Mouse (Mus musculus) CD4-positive, CD25-positive, alpha-beta regulatory T cell, adult 2 months (primary cell): ENCODE measurements around the gene Dhrs7.
A peak's percentile ranks its signal among the peaks of the same experiment; 100 is the strongest.

Experiments used
- DNase-seq: peaks from one replicate; pipeline ENCODE4 v3.0.0-alpha.2; 2012; ENCODE audit warnings: low read depth, low spot score

Gene Dhrs7

DNA sequence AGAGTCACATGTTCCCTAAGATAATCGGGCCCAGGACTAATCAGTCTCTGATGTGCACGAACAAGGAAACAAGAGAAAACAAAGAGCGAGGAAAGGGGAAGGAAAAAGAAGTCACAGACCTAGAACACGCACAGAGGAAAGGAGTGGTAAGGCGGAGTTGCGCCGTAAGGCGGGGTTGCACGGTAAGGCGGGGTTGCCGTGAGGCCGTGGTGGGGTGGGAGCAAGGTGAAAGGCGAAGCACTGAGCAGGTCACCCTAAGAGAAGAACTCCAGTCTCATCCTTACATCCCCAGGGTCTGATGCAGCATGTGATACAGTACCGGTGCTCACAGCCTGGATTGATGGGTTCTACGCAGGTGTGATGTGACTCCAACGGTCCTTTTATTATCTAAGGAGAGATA is 8.9 kb downstream of the Dhrs7 start:
- no peak for DNase-seq

DNA sequence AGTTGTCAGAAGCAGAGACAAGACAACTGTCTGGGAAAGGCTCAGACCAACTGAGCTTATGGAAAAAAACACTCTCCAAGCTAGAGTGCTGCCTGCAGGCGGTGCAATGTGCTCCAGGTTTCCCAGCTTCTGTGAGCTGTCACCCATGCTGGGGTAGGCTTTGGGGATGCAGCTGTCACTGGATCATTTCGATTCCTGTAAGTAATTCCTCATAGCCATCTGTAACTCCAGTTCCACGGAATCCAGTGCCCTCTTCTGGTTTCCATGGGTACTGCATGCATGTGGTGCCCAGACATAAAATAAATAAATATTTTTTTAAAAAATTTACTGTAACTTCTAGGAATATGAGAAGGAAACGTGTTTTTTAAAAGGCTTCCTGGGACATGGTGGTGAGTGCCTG is 10.0 kb downstream of the Dhrs7 start:
- peak; percentile 54 for DNase-seq

DNA sequence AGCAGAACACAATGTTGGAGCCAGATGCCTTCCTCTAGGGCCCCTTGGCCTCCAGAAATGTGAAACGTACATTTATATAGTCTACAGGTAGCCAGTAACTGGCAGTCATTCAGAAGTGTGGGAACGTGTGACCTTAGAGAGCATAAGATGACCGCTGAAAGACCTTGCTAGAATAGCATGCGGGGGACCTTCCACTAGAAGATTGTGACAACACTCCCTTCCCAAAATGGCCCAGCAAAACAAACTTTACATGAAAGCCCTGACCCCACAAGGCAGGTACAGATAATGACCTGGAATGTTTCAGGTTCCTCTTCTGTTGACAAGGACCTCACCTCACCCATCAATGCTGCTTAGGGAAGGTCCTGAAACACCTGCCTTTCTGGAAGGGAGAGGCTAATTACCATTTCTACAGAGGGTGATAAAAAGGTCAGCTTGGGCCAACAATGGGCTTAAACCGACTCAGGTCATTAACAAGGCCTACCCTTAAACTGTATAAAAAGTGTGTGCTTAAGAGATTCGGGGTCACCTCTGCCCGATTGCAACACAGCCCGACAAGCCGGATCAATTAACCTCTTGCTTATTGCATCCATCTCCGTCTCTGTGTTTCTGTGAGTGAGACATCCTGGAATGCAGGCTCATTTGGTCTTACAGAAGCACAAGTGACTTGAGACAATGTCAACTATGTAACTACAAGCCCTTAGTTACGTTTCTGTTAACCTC is 14.9 kb downstream of the Dhrs7 start, which contains the start of gene Gm4756:
Gm4756 (minus strand) TSS at position 51 of the 720 bp plus-strand sequence.
- DNase-seq: no peak

DNA sequence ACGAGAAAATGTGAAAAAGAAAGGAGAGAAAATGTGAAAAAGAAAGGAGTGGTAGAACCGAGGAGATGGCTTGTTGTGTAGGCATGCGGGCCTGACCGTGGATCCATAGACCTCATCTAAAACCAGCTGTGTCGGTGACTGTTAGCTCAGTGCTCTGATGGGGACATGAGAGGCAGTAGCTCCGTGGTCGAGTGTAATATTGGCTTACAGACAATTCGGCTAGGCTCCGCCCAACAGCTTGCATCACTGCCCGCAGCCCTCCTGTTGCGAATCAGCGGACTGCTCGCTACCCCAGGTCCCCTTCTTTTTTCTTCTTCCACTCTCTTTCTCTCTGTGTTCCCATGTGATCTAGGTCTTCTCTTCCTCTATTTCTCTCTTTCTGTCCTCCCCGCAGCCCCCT is 15.8 kb downstream of the Dhrs7 start:
- DNase-seq: no peak

DNA sequence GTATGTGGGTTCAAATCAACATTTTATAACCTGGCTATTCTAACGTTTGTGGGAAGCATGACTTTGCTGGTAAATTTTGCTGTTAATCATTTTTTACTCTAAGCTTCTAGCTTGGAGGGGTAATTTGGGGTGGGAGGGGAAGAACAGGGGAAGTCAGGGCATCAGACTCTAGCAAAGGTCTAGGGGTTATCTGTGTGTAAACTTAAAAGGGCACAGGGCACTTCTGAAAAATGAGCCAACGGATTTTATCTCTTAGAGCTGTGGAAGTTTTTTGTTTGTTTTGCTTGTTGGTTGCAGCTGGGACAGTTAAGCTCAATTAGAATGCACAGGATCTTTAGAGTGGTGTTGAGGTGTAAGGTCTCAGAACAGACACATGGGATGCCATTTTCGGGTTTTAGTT is 26.7 kb downstream of the Dhrs7 start:
- no peak for DNase-seq

DNA sequence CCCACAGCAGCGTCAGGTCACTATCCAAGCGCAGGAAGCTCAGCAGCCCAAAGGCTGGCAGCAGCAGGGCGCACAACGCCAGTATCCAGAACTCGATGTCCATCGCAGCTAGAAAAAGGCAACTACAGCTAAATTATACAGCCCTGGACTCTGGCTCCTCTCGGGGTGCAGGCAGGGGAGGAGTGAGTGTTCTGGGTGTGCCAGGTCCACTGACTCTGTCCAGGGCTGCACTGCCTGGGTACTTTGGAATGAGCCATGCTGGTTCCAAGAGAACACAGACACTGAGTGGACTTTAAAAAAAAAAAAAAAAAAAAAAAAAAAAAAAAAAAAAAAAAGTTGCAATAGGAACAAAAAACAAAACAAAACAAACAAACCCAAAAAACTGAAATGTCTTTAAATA is 36.0 kb downstream of the Dhrs7 start:
- no peak for DNase-seq

DNA sequence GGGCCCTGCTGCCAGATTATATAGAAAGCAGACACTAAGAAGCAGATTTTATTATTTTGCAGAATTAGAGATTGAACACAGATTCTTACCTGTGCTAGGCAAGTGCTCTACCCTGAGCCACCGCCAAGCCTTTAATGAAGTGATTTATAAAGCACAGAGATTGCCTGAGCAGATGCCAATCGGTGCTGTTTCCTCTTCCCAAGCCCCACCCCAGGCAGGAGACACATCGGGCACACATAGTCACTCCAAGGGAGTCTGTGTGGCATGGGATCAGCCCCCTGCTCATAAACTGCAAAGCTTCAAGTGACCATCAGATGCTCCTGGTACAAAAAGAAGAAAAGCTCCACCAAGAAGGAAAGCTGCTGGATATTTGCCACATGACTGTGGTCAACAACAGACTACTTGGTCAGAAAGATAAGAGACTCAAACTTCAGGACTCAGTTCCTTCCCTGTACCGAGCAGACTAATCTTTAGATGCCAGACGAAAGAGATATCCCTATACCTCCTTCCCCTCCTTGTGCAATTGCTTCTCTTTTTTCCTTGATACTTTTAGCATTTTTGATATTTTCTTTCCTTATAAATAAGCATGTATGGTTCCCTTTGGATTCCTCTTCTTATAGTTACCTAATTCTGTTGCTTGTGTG is 41.7 kb downstream of the Dhrs7 start:
- no peak for DNase-seq

DNA sequence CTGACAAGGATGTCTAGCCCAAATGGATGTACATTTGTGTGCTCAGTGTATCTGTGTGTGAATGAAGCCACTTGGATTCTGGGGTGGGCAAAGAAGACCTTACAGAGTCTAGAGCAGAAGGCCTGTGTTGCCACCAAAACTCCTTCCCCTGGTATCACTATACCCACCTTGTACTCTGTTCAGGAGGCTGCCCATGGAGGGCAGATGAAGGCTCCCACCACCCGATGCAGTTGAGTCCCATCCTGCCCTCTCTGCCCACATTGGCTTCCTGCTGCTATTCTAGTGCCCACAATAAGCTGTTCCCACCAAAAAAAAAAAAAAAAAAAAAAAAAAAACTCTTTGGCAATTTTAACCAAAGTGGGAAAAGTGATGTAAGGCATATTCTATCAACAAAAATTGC is 43.3 kb downstream of the Dhrs7 start:
- DNase-seq: no peak

DNA sequence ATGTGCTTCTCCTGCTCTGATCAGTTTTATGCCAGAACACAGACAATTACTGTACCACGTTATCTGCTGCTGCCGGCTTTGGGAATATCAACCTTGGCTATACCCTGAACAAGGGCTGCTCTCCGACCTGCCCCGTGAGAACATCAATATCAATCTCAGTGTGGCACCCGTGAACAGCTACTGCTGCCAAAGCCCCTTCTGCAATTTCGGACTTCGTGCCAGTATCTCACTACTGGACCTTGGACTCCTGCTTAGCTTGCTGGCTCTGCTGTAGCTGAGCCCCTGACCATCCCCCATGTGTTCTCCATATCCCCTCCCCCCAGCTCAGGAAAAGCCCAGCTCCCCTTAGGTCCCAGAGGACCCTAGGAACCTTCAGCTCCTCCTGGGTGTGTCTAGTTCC is 43.9 kb downstream of the Dhrs7 start:
- DNase-seq: no peak

DNA sequence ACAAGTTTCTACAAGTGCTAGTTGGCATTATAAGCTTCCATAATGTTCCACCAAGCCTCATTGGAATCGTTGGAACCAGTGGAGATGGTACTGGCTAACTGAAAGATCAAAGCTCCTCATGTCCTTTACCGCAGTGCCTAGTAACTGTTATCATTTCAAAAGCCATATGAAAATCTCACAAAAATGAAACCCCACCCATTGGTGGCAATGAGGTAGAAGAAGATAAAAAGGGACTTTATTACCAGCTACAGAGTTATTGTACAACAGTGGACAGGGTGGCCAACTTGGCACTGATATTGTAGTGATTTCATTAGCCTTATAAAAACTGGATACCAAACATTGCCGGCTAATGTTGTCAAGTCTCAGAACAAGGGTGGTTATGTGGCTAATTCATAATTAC is 52.7 kb downstream of the Dhrs7 start:
- no peak for DNase-seq
